Mouse (Mus musculus): ENCODE data around the gene Clec18a.
"Not testable (repeated sequence)": the region's sequence is repeated elsewhere in the genome, so short reads cannot be mapped to it uniquely, and the experiment has no call there.

The Clec18a gene

GRCm38 (mm10) chr8:111092326-111092725 lies at the start of gene Clec18a:
Clec18a (minus strand) TSS chr8:111092426.
- not testable (repeated sequence) for DNase-seq

GRCm38 (mm10) chr8:111130756-111131155 lies 38.5 kb upstream of the Clec18a start:
- no peak for DNase-seq

- DNase-seq = no peak
These were observed 27.3 kb upstream of the Clec18a start for GRCm38 (mm10) chr8:111119481-111119880.

GRCm38 (mm10) chr8:111114891-111115290 lies 22.7 kb upstream of the Clec18a start:
- DNase-seq = no peak

- DNase-seq = peak; percentile 11
These were observed 2.6 kb upstream of the Clec18a start for GRCm38 (mm10) chr8:111094719-111095302.

- peak; percentile 94 for DNase-seq
These were observed 1.9 kb upstream of the Clec18a start, which contains the start of gene Pdpr for GRCm38 (mm10) chr8:111093865-111094718. Pdpr (plus strand) TSS chr8:111094630.

GRCm38 (mm10) chr8:111091706-111092105 lies 520 bp downstream of the Clec18a start:
- no peak for DNase-seq

- DNase-seq = peak; percentile 83
These were observed 2.1 kb downstream of the Clec18a start for GRCm38 (mm10) chr8:111090126-111090525.

- not testable (repeated sequence) for DNase-seq
These were observed 8.3 kb downstream of the Clec18a start for GRCm38 (mm10) chr8:111083936-111084335.

GRCm38 (mm10) chr8:111081580-111082258 lies 10.5 kb downstream of the Clec18a start:
- no peak for DNase-seq

- DNase-seq = peak; percentile 28
These were observed 12.4 kb downstream of the Clec18a start for GRCm38 (mm10) chr8:111079861-111080271.

- no peak for DNase-seq
These were observed 12.8 kb downstream of the Clec18a start for GRCm38 (mm10) chr8:111079461-111079860.

- no peak for DNase-seq
These were observed 16.3 kb downstream of the Clec18a start for GRCm38 (mm10) chr8:111075926-111076325.

GRCm38 (mm10) chr8:111068660-111069059 lies 23.6 kb downstream of the Clec18a start:
- not testable (repeated sequence) for DNase-seq

- DNase-seq = no peak
These were observed 24.8 kb downstream of the Clec18a start for GRCm38 (mm10) chr8:111067439-111067838.

- DNase-seq = no peak
These were observed 25.9 kb downstream of the Clec18a start for GRCm38 (mm10) chr8:111066308-111066707.

- no peak for DNase-seq
These were observed 29.3 kb downstream of the Clec18a start for GRCm38 (mm10) chr8:111062893-111063292.

- DNase-seq = peak; percentile 90
These were observed 30.0 kb downstream of the Clec18a start for GRCm38 (mm10) chr8:111062072-111062757.

- DNase-seq = no peak
These were observed 30.5 kb downstream of the Clec18a start for GRCm38 (mm10) chr8:111061688-111062071.

- no peak for DNase-seq
These were observed 33.2 kb downstream of the Clec18a start for GRCm38 (mm10) chr8:111058946-111059572.

- DNase-seq = peak; percentile 23
These were observed 35.4 kb downstream of the Clec18a start for GRCm38 (mm10) chr8:111056691-111057293.

GRCm38 (mm10) chr8:111056158-111056663 lies 36.0 kb downstream of the Clec18a start, which contains the start of gene Exosc6:
Exosc6 (plus strand) TSS chr8:111056339.
- DNase-seq = peak; percentile 91

Data from lung, postnatal 14 days (tissue).